8 mouse cellular contexts compared by ENCODE assay signal in the genomic region with DNA sequence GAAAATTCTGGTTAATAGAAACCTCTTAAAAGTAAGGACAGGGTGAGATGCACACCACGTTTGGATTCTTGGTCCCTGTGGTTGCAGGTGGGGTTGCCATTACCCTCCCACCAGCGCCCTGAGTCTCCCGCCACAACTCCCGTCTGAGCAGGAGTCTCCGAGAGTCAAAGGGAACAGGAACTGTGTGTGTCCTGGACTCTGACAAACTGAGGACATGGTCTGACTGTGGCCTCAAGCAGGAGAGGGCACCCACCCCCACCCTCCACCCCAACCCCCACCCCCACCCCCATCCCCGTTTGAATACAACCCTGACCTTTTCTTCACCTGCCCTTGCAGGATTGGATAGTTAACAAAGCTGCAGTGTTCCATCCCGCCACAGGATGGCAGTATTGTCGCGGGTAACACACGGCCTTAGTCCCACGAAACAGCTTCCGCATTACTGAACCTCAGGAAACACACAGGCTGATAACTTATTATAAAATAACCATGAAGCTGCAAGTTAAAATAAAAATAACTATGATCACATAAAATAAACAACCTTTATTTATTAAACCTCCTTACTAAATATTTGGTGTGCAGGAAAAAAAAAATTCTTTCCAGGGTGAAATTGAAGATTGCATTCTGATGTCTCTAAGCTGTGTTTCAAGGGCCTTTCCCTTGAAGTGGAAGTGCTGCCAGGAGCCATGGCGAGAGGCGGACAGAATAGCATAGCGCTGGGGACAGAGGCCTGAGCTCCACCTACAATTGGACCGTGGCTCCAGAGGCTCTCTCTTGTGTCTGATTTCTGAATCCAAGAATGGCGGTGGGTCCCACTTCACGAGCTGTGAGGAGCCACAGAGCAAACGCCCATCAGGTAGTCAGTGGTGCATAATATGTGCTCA.
DNase-seq lines count a peak whose midpoint lies in the region; ATAC-seq lines count a peak whose summit lies in the region.

No protein-coding gene starts in this region.

- no peaks in the 10 kb centered on the region for H3K9me3 ChIP-seq in hindbrain, embryonic 11.5 days (ENCODE audit: control insufficient read depth, low read length)

- 23% methylated on average over 19 of the region's 19 CpGs for whole genome bisulfite sequencing in hindbrain, embryonic 11.5 days

- H3K9ac ChIP-seq in hindbrain, embryonic 11.5 days (ENCODE audit: low read depth, low read length), result no peak overlapping the region

- no peak overlapping the region for H3K27ac ChIP-seq in hindbrain, embryonic 11.5 days (ENCODE audit: low read depth, low read length)

- H3K27me3 ChIP-seq in hindbrain, embryonic 11.5 days (ENCODE audit: control insufficient read depth, insufficient read depth, low read length), result no peaks in the 10 kb centered on the region

- H3K4me1 ChIP-seq in hindbrain, embryonic 11.5 days (replicated peaks; ENCODE audit: control insufficient read depth, insufficient read depth, low read length), result no peaks in the 10 kb centered on the region

- DNase-seq in MEL-GATA-1-ER (ENCODE audit: extremely low read depth, low read depth), result peak; percentile 90
- DNase-seq in cerebellum, adult 18-20 months, result peak; percentile 56 to 69
- DNase-seq in forelimb bud, embryonic 11.5 days (ENCODE audit: low read depth, low spot score), result peak; percentile 69
- DNase-seq in hindbrain, embryonic 11.5 days (ENCODE audit: low spot score), result peak; percentile 83
- DNase-seq in layer of hippocampus, postnatal 10 days (ENCODE audit: low spot score in 2 of 2), result peak; percentile 73 to 82
- DNase-seq in lung, postnatal 25 days (ENCODE audit: low spot score), result peak; percentile 84
- DNase-seq in retina, embryonic 14.5 days (ENCODE audit: low spot score), result peak; percentile 84
- DNase-seq in thymus, postnatal 4 days, result peak; percentile 77

- no peak overlapping the region for H3K4me3 ChIP-seq in hindbrain, embryonic 11.5 days (ENCODE audit: low read depth, low read length)

- H3K4me2 ChIP-seq in hindbrain, embryonic 11.5 days (replicated peaks; ENCODE audit: low read depth, low read length), result no peak overlapping the region

- ATAC-seq in hindbrain, embryonic 11.5 days (ENCODE audit: low FRiP score), result peak; percentile 72; the same call in 1 of the 2 replicates

- H3K36me3 ChIP-seq in hindbrain, embryonic 11.5 days (ENCODE audit: control insufficient read depth, insufficient read depth, low read length), result no peaks in the 10 kb centered on the region
